Mouse (Mus musculus): ENCODE data around the gene A030005L19Rik. TPM values are rescaled to one million over a fixed set of nuclear protein-coding genes. Genes with fewer than 3 reads are reported as not detected.
"Not testable (repeated sequence)": the region's sequence is repeated elsewhere in the genome, so short reads cannot be mapped to it uniquely, and the experiment has no call there.

Gene A030005L19Rik
- 1.5 and 1.6 TPM in 2 replicates for polyA plus RNA-seq (2012; rRNA removed)

DNA sequence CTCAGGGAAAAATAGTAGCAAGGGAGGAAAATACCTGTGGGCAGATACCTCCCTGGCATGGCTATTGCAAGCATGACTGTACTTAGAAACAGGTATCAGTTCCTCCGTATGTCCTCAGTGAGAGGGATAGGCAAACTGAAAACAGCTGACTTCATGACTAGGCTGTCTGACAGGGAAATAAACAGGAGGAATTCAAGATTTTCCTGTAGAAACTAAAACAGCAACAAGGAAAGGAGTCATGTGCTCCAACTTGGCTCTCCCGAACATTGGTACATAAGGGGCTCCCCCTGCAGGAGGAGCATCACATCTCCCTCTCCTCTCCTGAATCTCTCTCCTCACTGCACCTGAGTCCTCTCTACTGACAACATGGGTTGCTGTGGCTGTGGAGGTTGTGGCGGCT lies at the start of gene A030005L19Rik:
Gene A030005L19Rik, plus strand, starts transcription at position 301 of the 400 bp plus-strand sequence.
- H3K4me1 ChIP-seq (ENCODE audit: control insufficient read depth, insufficient read depth, low read length) = no peaks in the 10 kb centered on the region
- WGBS = 68% methylated on average over 3 of the region's 3 CpGs
- no peak for TF ChIP-seq POLR2A (IDR thresholded peaks at IDR 0.05; ENCODE audit: borderline replicate concordance, extremely low read depth, low read depth, low read length)
- peak; percentile 22; the same call in 1 of the 2 replicates for TF ChIP-seq CTCF (IDR thresholded peaks at IDR 0.05; ENCODE audit: insufficient read depth, low read length)
- no peak for DNase-seq
- no peak within 1 kb of the TSS for H3K4me3 ChIP-seq (replicated peaks; ENCODE audit: extremely low read depth, low read depth, low read length)

DNA sequence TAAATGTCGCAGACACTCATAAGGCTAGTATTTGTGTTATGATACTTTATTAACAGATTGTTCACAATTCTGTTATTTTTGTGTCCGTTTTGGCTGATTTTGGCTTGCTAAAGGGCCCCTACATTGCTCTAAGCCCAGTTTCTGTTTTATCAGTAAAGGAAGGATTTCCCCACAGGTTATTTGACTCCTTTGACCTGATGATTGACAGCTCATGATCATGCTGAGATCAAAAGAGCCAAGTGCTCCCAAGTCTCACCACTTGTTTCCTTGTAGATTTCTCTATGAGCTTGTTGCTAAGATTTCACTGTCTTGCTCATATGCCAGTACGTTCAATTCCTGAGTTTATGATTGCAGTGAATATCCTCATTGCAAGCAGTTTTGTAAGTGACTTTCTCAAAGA lies 42.9 kb upstream of the A030005L19Rik start:
- WGBS = 89% methylated on average over 3 of the region's 3 CpGs
- Histone ChIP-seq H3K4me1 (ENCODE audit: control insufficient read depth, insufficient read depth, low read length) (peaks cover 11% of the 10 kb centered on the region), H3K4me3 (replicated peaks; ENCODE audit: extremely low read depth, low read depth, low read length) (no peak overlapping the region)
- TF ChIP-seq POLR2A (IDR thresholded peaks at IDR 0.05; ENCODE audit: borderline replicate concordance, extremely low read depth, low read depth, low read length) (no peak), CTCF (IDR thresholded peaks at IDR 0.05; ENCODE audit: insufficient read depth, low read length) (no peak)
- DNase-seq = no peak

DNA sequence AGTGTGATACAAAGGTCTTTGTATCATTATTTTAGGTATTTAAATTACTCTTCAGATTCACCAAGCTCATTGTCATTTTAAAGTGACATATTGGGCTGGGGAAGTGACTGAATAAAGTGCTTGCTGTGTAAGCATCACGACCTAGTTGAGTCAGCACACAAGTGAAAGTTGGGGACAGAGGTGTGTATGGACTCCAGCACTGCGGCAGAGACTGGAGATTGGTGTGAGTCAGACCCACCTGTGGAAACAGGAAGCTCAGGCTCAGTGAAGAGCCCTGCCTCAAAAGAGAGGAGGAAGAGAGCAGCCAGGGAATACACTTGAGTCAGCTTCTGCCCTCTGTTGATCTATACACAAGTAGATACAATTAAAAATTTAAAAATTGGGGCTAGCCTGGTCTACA lies 34.0 kb upstream of the A030005L19Rik start:
- no peaks in the 10 kb centered on the region for H3K4me1 ChIP-seq (ENCODE audit: control insufficient read depth, insufficient read depth, low read length)
- no peak for DNase-seq
- TF ChIP-seq CTCF (IDR thresholded peaks at IDR 0.05; ENCODE audit: insufficient read depth, low read length) (no peak), POLR2A (IDR thresholded peaks at IDR 0.05; ENCODE audit: borderline replicate concordance, extremely low read depth, low read depth, low read length) (no peak)
- no peak overlapping the region for H3K4me3 ChIP-seq (replicated peaks; ENCODE audit: extremely low read depth, low read depth, low read length)
- 42% methylated on average over 2 of the region's 2 CpGs for WGBS

DNA sequence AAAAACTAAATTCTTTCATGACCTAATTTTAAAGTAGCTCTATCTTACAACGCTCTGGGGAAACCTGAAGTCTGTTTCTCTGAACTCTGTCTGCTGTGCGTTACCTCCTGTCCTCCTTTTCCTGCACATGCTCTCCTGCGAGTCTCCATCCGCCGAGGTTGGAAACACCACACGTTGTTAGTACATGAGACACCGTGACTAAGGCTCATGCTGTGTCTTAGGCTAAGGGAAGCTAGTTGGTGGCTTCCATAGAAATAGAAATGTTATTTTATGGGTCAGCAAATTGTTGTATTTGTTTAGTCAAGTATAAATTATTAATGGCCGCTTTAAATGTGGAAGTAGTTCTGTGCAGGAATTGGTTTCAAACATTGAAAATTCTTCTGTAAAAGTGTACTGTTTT lies 32.9 kb upstream of the A030005L19Rik start:
- TF ChIP-seq POLR2A (IDR thresholded peaks at IDR 0.05; ENCODE audit: borderline replicate concordance, extremely low read depth, low read depth, low read length) = no peak
- no peak for TF ChIP-seq CTCF (IDR thresholded peaks at IDR 0.05; ENCODE audit: insufficient read depth, low read length)
- 89% methylated on average over 8 of the region's 8 CpGs for WGBS
- H3K4me1 ChIP-seq (ENCODE audit: control insufficient read depth, insufficient read depth, low read length) = no peaks in the 10 kb centered on the region

GRCm38 (mm10) chr1:82893269-82893668 lies 19.9 kb upstream of the A030005L19Rik start:
- TF ChIP-seq POLR2A (IDR thresholded peaks at IDR 0.05; ENCODE audit: borderline replicate concordance, extremely low read depth, low read depth, low read length) (no peak), CTCF (IDR thresholded peaks at IDR 0.05; ENCODE audit: insufficient read depth, low read length) (no peak)
- Histone ChIP-seq H3K4me3 (replicated peaks; ENCODE audit: extremely low read depth, low read depth, low read length) (no peak overlapping the region), H3K4me1 (ENCODE audit: control insufficient read depth, insufficient read depth, low read length) (no peaks in the 10 kb centered on the region)
- no peak for DNase-seq
- 84% methylated on average over 7 of the region's 7 CpGs for WGBS

More for the DNA sequence above, 32.9 kb upstream of the A030005L19Rik start:
- no peak overlapping the region for H3K4me3 ChIP-seq (replicated peaks; ENCODE audit: extremely low read depth, low read depth, low read length)
- DNase-seq = no peak

GRCm38 (mm10) chr1:82900567-82900966 lies 12.6 kb upstream of the A030005L19Rik start:
- Histone ChIP-seq H3K4me3 (replicated peaks; ENCODE audit: extremely low read depth, low read depth, low read length) (no peak overlapping the region), H3K4me1 (ENCODE audit: control insufficient read depth, insufficient read depth, low read length) (no peaks in the 10 kb centered on the region)
- no peak for DNase-seq
- TF ChIP-seq POLR2A (IDR thresholded peaks at IDR 0.05; ENCODE audit: borderline replicate concordance, extremely low read depth, low read depth, low read length) = no peak
- no peak for TF ChIP-seq CTCF (IDR thresholded peaks at IDR 0.05; ENCODE audit: insufficient read depth, low read length)
- WGBS = 89% methylated on average over 1 of the region's 1 CpGs

GRCm38 (mm10) chr1:82901201-82901600 lies 11.9 kb upstream of the A030005L19Rik start:
- Histone ChIP-seq H3K4me1 (ENCODE audit: control insufficient read depth, insufficient read depth, low read length) (no peaks in the 10 kb centered on the region), H3K4me3 (replicated peaks; ENCODE audit: extremely low read depth, low read depth, low read length) (no peak overlapping the region)
- TF ChIP-seq POLR2A (IDR thresholded peaks at IDR 0.05; ENCODE audit: borderline replicate concordance, extremely low read depth, low read depth, low read length) = no peak
- TF ChIP-seq CTCF (IDR thresholded peaks at IDR 0.05; ENCODE audit: insufficient read depth, low read length) = no peak
- 92% methylated on average over 3 of the region's 3 CpGs for WGBS
- DNase-seq = no peak

DNA sequence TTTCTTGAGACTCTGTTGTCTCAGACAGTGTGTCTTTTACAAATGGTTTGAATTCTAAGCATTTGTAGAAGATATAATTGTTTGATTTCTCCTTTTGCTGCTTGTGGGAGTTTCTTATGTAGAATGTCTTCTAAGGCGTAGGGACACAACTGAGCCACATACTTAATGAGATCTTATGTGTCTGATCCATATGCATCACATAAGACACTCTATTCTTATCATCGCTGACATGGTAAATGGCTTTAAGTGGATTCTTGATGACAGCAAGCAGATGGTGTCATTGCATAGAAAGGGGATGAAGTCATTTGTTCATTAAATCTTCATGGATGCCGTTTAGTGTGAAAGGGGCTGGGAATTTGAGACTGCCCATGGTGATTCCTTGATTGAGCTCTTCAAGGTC lies 7.2 kb upstream of the A030005L19Rik start:
- WGBS = 76% methylated on average over 3 of the region's 3 CpGs
- Histone ChIP-seq H3K4me1 (ENCODE audit: control insufficient read depth, insufficient read depth, low read length) (no peaks in the 10 kb centered on the region), H3K4me3 (replicated peaks; ENCODE audit: extremely low read depth, low read depth, low read length) (no peak overlapping the region)
- no peak for TF ChIP-seq CTCF (IDR thresholded peaks at IDR 0.05; ENCODE audit: insufficient read depth, low read length)
- TF ChIP-seq POLR2A (IDR thresholded peaks at IDR 0.05; ENCODE audit: borderline replicate concordance, extremely low read depth, low read depth, low read length) = no peak
- no peak for DNase-seq

GRCm38 (mm10) chr1:82913434-82913833 lies 309 bp downstream of the A030005L19Rik start:
- DNase-seq = not testable (repeated sequence)
- 87% methylated on average over 5 of the region's 5 CpGs for WGBS

GRCm38 (mm10) chr1:82924650-82925049 lies 11.5 kb downstream of the A030005L19Rik start, which contains the start of gene A030014E15Rik:
Gene A030014E15Rik, plus strand, starts transcription at chr1:82924917.
- Histone ChIP-seq H3K4me3 (replicated peaks; ENCODE audit: extremely low read depth, low read depth, low read length) (no peak within 1 kb of the TSS), H3K4me1 (ENCODE audit: control insufficient read depth, insufficient read depth, low read length) (no peaks in the 10 kb centered on the region)
- no peak for TF ChIP-seq POLR2A (IDR thresholded peaks at IDR 0.05; ENCODE audit: borderline replicate concordance, extremely low read depth, low read depth, low read length)
- no peak for TF ChIP-seq CTCF (IDR thresholded peaks at IDR 0.05; ENCODE audit: insufficient read depth, low read length)
- 72% methylated on average over 6 of the region's 6 CpGs for WGBS
- no peak for DNase-seq

More at GRCm38 (mm10) chr1:82913434-82913833, 309 bp downstream of the A030005L19Rik start:
- H3K4me1 ChIP-seq (ENCODE audit: control insufficient read depth, insufficient read depth, low read length); H3K4me3 ChIP-seq (replicated peaks; ENCODE audit: extremely low read depth, low read depth, low read length): not testable (repeated sequence)

- WGBS = 73% methylated on average over 3 of the region's 3 CpGs
- H3K4me3 ChIP-seq (replicated peaks; ENCODE audit: extremely low read depth, low read depth, low read length); DNase-seq; H3K4me1 ChIP-seq (ENCODE audit: control insufficient read depth, insufficient read depth, low read length): not testable (repeated sequence)
These were observed 17.4 kb downstream of the A030005L19Rik start for GRCm38 (mm10) chr1:82930558-82930957.

- not testable (repeated sequence) for H3K4me1 ChIP-seq (ENCODE audit: control insufficient read depth, insufficient read depth, low read length); DNase-seq; H3K4me3 ChIP-seq (replicated peaks; ENCODE audit: extremely low read depth, low read depth, low read length)
- no CpG with 5 or more reads among the region's 6 CpGs for WGBS
These were observed 18.2 kb downstream of the A030005L19Rik start, which contains the start of gene Gm6217 for GRCm38 (mm10) chr1:82931326-82931725. Gene Gm6217, minus strand, starts transcription at chr1:82931399.

All from lung, adult 2 months (tissue).